Mouse (Mus musculus): Measurements from ENCODE around the gene Abcc3. TPM values are rescaled to one million over a fixed set of nuclear protein-coding genes. Genes with fewer than 3 reads are reported as not detected.

Abcc3 gene
- polyA plus RNA-seq, 1 experiment from 2014 or later: 3.2 TPM

DNA sequence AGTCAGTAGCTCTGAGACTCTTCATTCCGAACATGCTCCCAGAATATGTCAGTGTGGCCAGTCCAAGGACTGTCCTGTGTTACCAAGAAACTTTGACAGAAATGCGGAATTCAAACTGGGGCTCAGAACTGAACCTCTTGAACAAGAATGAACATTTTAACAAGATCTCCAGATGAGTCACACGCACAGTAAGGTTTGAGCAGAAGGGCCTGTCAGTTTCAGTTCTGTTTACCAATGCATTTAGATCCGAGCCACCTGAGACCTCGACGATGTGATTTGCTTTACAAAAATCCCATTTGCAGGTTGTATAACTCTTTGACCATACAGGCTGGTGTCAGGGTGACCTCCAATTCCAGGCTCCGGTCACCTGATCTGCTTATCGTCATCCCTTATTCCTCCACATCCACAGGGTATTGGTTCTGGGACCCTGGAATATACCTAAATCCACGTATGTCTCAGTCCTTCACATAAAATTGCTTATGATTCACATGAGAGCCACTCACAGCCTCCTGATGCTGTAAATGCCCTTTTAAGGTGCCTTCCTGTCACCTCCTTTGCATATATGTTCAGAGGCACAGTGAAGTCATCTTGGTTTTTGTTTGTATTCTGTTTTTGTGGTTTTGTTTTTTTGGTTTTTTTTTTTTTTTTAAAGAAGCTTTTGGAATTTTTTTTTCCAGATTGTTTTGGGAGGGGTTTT lies 37.1 kb downstream of the Abcc3 start:
- Histone ChIP-seq H3K27ac (ENCODE audit: low read depth, low read length) (no peak overlapping the region), H3K4me3 (ENCODE audit: low read depth, low read length) (no peak overlapping the region), H3K4me1 (replicated peaks; ENCODE audit: control insufficient read depth, insufficient read depth, low read length) (peaks cover 10% of the 10 kb centered on the region), H3K9me3 (ENCODE audit: control insufficient read depth, low read length) (no peaks in the 10 kb centered on the region), H3K36me3 (ENCODE audit: control insufficient read depth, insufficient read depth, low read length) (no peaks in the 10 kb centered on the region), H3K27me3 (replicated peaks; ENCODE audit: control insufficient read depth, insufficient read depth, low read length) (peaks cover 18% of the 10 kb centered on the region), H3K4me2 (no peak overlapping the region), H3K9ac (ENCODE audit: low read depth, low read length) (no peak overlapping the region)
- WGBS: 82% methylated on average over 9 of the region's 9 CpGs
- DNase-seq (ENCODE audit: low spot score) (no peak), ATAC-seq (replicated peaks; ENCODE audit: low FRiP score) (no peak)

DNA sequence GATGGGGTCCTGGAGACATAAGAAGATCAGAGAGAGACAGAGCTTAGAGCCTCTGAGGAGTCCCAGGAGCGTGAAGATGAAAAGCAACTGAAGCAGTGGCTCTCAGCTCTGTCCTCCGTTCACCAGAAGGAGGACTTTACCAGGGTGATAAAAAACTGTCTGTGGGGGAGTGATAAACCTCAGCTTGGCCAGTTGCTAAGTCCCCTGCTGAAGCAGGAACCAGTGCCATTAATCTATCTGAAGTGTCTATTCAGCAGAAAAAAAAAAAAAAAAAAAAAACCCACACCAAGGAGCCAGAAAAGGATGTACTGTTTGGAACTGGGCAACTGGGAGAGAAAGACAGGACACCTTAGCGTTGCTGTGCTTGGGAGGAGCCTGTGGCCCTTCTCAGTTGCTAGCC lies 41.7 kb downstream of the Abcc3 start:
- H3K27me3 ChIP-seq (replicated peaks; ENCODE audit: control insufficient read depth, insufficient read depth, low read length): peaks cover 16% of the 10 kb centered on the region
- no peaks in the 10 kb centered on the region for H3K9me3 ChIP-seq (ENCODE audit: control insufficient read depth, low read length)
- 16% methylated on average over 3 of the region's 3 CpGs for WGBS
- H3K4me2 ChIP-seq: peak overlapping the region; percentile 33
- ATAC-seq (replicated peaks; ENCODE audit: low FRiP score): peak; percentile 80
- H3K36me3 ChIP-seq (ENCODE audit: control insufficient read depth, insufficient read depth, low read length): no peaks in the 10 kb centered on the region
- no peak overlapping the region for H3K9ac ChIP-seq (ENCODE audit: low read depth, low read length)
- no peak overlapping the region for H3K4me3 ChIP-seq (ENCODE audit: low read depth, low read length)
- DNase-seq (ENCODE audit: low spot score): no peak
- peaks cover 20% of the 10 kb centered on the region for H3K4me1 ChIP-seq (replicated peaks; ENCODE audit: control insufficient read depth, insufficient read depth, low read length)
- 0 out of 2 replicates have a peak overlapping the region, but pooled peaks have one; percentile 21 for H3K27ac ChIP-seq (ENCODE audit: low read depth, low read length)

DNA sequence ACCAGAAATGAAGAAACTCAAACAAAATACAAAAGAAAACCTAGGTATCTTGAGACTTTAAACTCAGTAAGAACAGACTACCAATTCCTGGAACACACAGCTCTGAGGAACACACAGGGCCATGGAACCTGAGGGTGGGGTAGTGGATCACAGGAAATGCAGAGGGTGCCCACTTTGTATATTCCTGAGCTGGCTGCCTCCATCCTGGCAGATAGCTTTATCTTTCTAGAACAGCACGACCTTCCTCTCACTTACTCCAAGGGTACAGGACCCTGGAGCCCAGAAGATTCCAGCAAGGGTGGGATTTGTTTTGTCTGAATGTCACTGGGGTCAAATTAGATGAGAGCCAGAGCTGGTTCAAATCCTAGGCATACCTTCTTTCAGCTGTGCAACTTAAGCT lies 42.5 kb downstream of the Abcc3 start:
- Histone ChIP-seq H3K4me1 (replicated peaks; ENCODE audit: control insufficient read depth, insufficient read depth, low read length) (peaks cover 20% of the 10 kb centered on the region), H3K27ac (ENCODE audit: low read depth, low read length) (no peak overlapping the region), H3K36me3 (ENCODE audit: control insufficient read depth, insufficient read depth, low read length) (no peaks in the 10 kb centered on the region), H3K27me3 (replicated peaks; ENCODE audit: control insufficient read depth, insufficient read depth, low read length) (peaks cover 20% of the 10 kb centered on the region), H3K4me3 (ENCODE audit: low read depth, low read length) (no peak overlapping the region), H3K9ac (ENCODE audit: low read depth, low read length) (no peak overlapping the region), H3K4me2 (peak overlapping the region; percentile 33), H3K9me3 (ENCODE audit: control insufficient read depth, low read length) (no peaks in the 10 kb centered on the region)
- WGBS: 19% methylated on average over 1 of the region's 1 CpGs
- DNase-seq (ENCODE audit: low spot score) (no peak), ATAC-seq (replicated peaks; ENCODE audit: low FRiP score) (peak; percentile 64)

DNA sequence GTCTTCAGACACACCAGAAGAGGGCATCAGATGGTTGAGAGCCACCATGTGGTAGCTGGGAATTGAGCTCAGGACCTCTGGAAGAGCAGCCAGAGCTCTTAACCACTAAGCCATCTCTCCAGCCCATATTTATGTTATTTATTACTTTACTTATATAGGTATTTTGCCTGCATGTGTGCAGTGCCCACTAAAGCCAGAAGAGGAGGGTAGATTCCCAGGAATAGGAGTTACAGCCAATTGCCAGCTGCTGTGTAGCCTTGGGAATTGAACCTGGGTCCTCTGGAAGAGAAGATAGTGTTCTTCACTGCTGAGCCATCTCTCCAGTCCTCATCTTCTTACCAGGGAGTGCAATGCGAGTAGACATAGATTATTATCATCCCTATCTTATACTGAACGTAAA lies 43.0 kb downstream of the Abcc3 start:
- H3K9me3 ChIP-seq (ENCODE audit: control insufficient read depth, low read length): no peaks in the 10 kb centered on the region
- 44% methylated on average over 2 of the region's 2 CpGs for WGBS
- no peak overlapping the region; the same call in 1 of the 2 replicates for H3K4me2 ChIP-seq
- H3K9ac ChIP-seq (ENCODE audit: low read depth, low read length): no peak overlapping the region
- no peak overlapping the region for H3K27ac ChIP-seq (ENCODE audit: low read depth, low read length)
- no peak overlapping the region for H3K4me3 ChIP-seq (ENCODE audit: low read depth, low read length)
- H3K36me3 ChIP-seq (ENCODE audit: control insufficient read depth, insufficient read depth, low read length): no peaks in the 10 kb centered on the region
- ATAC-seq (replicated peaks; ENCODE audit: low FRiP score) (no peak), DNase-seq (ENCODE audit: low spot score) (no peak)
- peaks cover 20% of the 10 kb centered on the region for H3K4me1 ChIP-seq (replicated peaks; ENCODE audit: control insufficient read depth, insufficient read depth, low read length)
- peaks cover 22% of the 10 kb centered on the region for H3K27me3 ChIP-seq (replicated peaks; ENCODE audit: control insufficient read depth, insufficient read depth, low read length)

DNA sequence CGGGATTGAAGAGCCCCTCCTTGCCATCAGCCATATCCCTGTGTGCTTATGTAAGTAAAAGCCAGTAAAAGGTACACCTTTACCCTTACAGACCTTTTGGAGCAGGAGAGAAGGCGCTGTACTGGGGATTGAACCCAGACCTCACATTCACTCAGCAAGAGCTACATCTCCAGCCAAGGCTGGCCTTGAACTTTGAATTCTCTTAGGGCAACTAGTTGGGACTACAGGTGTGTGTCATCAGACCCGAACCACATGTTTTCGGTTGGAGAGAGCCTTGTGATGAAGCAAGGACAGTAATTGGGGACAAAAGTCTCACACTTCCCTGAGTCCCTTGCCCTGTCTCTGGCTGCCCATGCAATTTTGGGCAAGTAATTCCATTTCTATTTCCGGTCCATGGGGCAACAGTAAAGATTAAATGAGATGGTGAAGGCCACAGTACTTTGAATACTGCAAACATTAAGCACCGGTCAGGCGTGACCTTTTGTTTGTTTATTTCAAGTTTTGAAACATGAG lies 45.7 kb downstream of the Abcc3 start:
- H3K9me3 ChIP-seq (ENCODE audit: control insufficient read depth, low read length): no peaks in the 10 kb centered on the region
- peaks cover 30% of the 10 kb centered on the region for H3K4me1 ChIP-seq (replicated peaks; ENCODE audit: control insufficient read depth, insufficient read depth, low read length)
- peaks cover 7% of the 10 kb centered on the region for H3K27me3 ChIP-seq (replicated peaks; ENCODE audit: control insufficient read depth, insufficient read depth, low read length)
- H3K36me3 ChIP-seq (ENCODE audit: control insufficient read depth, insufficient read depth, low read length): no peaks in the 10 kb centered on the region
- no peak overlapping the region for H3K4me2 ChIP-seq
- ATAC-seq (replicated peaks; ENCODE audit: low FRiP score) (no peak), DNase-seq (ENCODE audit: low spot score) (no peak)
- 78% methylated on average over 7 of the region's 7 CpGs for WGBS
- no peak overlapping the region for H3K9ac ChIP-seq (ENCODE audit: low read depth, low read length)
- no peak overlapping the region for H3K27ac ChIP-seq (ENCODE audit: low read depth, low read length)
- H3K4me3 ChIP-seq (ENCODE audit: low read depth, low read length): no peak overlapping the region

DNA sequence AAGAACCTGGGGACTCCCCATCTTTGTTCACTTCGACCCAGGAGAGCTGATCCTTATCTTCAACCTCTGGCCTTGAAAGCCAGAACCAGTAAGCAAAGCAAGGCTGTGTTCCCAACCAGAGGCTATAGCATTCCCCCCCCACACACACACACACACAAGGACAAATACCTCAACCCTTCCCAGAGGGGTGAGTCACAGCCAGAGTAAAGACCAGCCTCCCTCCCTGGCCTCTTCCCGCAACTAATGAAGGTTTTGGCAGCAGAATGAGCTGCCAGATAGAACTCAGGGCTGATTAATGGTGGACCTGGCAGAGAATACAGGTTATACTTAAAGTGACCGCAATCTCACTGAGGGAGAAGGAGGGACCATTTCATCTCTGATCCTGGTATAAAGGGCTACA lies 46.2 kb downstream of the Abcc3 start:
- Histone ChIP-seq H3K4me3 (ENCODE audit: low read depth, low read length) (no peak overlapping the region), H3K4me2 (no peak overlapping the region), H3K9me3 (ENCODE audit: control insufficient read depth, low read length) (no peaks in the 10 kb centered on the region), H3K27ac (ENCODE audit: low read depth, low read length) (no peak overlapping the region), H3K36me3 (ENCODE audit: control insufficient read depth, insufficient read depth, low read length) (no peaks in the 10 kb centered on the region), H3K27me3 (replicated peaks; ENCODE audit: control insufficient read depth, insufficient read depth, low read length) (peaks cover 7% of the 10 kb centered on the region), H3K9ac (ENCODE audit: low read depth, low read length) (no peak overlapping the region), H3K4me1 (replicated peaks; ENCODE audit: control insufficient read depth, insufficient read depth, low read length) (peaks cover 35% of the 10 kb centered on the region)
- no peak for DNase-seq (ENCODE audit: low spot score)
- ATAC-seq (replicated peaks; ENCODE audit: low FRiP score): no peak
- 53% methylated on average over 3 of the region's 3 CpGs for WGBS

DNA sequence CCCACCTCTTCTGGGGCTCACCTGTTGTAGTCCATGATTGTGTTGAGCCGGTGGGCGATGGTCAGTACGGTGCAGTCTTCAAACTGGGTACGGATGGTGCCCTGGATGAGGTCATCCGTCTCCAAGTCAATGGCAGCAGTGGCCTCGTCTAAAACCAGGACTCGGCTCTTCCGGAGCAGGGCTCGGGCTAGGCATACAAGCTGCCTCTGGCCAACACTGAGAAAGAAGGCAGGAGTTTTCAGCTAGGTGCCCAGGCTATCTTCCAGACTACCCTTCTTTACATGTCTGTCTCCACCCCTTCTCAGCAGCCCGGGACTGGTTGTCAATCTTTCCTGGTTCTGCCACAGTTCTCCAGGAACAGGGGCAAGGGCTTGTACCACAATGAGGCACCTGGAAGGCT lies 46.9 kb downstream of the Abcc3 start:
- no peaks in the 10 kb centered on the region for H3K36me3 ChIP-seq (ENCODE audit: control insufficient read depth, insufficient read depth, low read length)
- no peak for ATAC-seq (replicated peaks; ENCODE audit: low FRiP score)
- H3K27me3 ChIP-seq (replicated peaks; ENCODE audit: control insufficient read depth, insufficient read depth, low read length): peaks cover 7% of the 10 kb centered on the region
- no peaks in the 10 kb centered on the region for H3K9me3 ChIP-seq (ENCODE audit: control insufficient read depth, low read length)
- no peak overlapping the region for H3K4me2 ChIP-seq
- H3K27ac ChIP-seq (ENCODE audit: low read depth, low read length): no peak overlapping the region
- H3K4me1 ChIP-seq (replicated peaks; ENCODE audit: control insufficient read depth, insufficient read depth, low read length): peaks cover 28% of the 10 kb centered on the region
- no peak for DNase-seq (ENCODE audit: low spot score)
- H3K9ac ChIP-seq (ENCODE audit: low read depth, low read length): no peak overlapping the region
- no peak overlapping the region for H3K4me3 ChIP-seq (ENCODE audit: low read depth, low read length)
- 81% methylated on average over 10 of the region's 10 CpGs for WGBS

DNA sequence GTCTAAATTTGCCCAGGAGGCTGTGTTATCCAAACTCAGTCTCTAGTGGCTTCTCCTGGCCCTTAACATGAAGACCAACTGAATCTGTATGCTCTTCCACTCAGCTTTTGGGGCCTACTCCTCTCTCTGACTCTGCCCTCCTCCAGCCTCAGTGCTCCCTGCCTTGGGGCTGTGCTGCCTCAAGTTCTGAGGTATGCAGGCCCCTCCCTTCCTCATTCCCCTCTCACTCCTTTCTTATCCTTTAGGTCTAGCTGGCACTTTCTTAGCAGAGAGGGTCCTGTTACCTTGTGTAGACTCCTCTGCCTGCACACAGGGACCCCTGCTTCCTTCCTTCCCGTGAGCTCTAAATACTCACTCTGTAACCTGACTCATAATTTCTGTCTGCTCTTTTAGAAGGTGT lies 48.3 kb downstream of the Abcc3 start:
- H3K4me1 ChIP-seq (replicated peaks; ENCODE audit: control insufficient read depth, insufficient read depth, low read length): peaks cover 15% of the 10 kb centered on the region
- 41% methylated on average over 1 of the region's 1 CpGs for WGBS
- H3K9me3 ChIP-seq (ENCODE audit: control insufficient read depth, low read length): no peaks in the 10 kb centered on the region
- H3K4me2 ChIP-seq: no peak overlapping the region
- peaks cover 7% of the 10 kb centered on the region for H3K27me3 ChIP-seq (replicated peaks; ENCODE audit: control insufficient read depth, insufficient read depth, low read length)
- no peaks in the 10 kb centered on the region for H3K36me3 ChIP-seq (ENCODE audit: control insufficient read depth, insufficient read depth, low read length)
- DNase-seq (ENCODE audit: low spot score): no peak
- ATAC-seq (replicated peaks; ENCODE audit: low FRiP score): no peak
- H3K27ac ChIP-seq (ENCODE audit: low read depth, low read length): no peak overlapping the region
- no peak overlapping the region for H3K4me3 ChIP-seq (ENCODE audit: low read depth, low read length)
- no peak overlapping the region for H3K9ac ChIP-seq (ENCODE audit: low read depth, low read length)

DNA sequence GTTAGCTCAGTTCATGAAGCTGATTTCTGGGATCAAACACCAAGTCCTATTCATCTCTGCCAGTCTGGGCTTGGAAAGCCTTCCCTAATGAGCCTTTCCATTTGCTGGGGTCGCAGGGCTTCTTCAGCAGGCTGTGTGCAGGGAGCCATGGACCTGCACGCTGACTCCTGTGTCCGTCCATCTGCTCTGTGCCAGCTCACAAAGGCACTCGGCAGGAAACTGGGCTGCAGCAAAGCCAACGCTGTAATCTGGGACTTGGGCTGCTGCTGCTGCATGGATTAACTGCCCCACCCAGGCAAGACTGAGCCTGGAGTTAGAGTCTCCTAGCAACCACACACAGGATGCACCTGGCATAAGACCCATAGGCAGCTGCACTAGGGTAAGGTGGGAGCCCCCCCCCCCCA lies 48.8 kb downstream of the Abcc3 start:
- Histone ChIP-seq H3K27me3 (replicated peaks; ENCODE audit: control insufficient read depth, insufficient read depth, low read length) (peaks cover 7% of the 10 kb centered on the region), H3K4me2 (no peak overlapping the region), H3K36me3 (ENCODE audit: control insufficient read depth, insufficient read depth, low read length) (no peaks in the 10 kb centered on the region), H3K9me3 (ENCODE audit: control insufficient read depth, low read length) (no peaks in the 10 kb centered on the region), H3K27ac (ENCODE audit: low read depth, low read length) (no peak overlapping the region), H3K9ac (ENCODE audit: low read depth, low read length) (no peak overlapping the region), H3K4me3 (ENCODE audit: low read depth, low read length) (no peak overlapping the region), H3K4me1 (replicated peaks; ENCODE audit: control insufficient read depth, insufficient read depth, low read length) (peaks cover 15% of the 10 kb centered on the region)
- 56% methylated on average over 5 of the region's 5 CpGs for WGBS
- ATAC-seq (replicated peaks; ENCODE audit: low FRiP score): no peak
- DNase-seq (ENCODE audit: low spot score): no peak

Measured in liver, embryonic 11.5 days (tissue).